13 mouse cellular contexts compared by ENCODE assay signal in the genomic region with DNA sequence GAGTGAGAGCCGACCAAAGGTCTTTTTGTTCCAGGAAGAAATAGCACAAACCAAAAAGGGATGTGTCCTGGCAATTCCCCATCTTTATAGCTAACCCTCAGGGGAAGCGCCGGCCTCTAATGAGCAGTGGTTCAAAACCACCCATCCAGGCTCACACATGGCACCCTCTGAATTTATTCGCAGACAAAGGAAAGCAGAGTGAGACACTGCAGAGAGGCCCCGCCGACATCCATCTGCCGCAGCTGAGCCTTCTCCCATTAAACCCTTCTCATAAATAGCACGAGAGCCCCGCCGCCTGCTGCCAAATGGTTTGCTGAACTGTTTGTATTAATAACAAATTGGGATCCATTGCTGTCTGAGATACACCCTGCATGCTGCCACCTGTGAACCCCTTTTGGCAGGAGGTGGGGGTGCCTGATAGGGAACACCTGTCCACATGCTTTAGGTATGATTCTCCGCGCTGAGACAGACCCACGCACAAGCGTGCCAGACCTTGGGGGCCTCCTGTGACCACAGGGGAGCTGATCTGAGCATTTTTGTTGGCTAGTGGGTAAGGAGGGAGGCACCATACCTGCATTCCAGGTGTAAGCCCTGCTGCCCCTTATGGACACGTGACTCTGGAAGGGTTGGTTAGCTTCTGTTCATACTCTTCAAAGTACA.
A peak's percentile ranks its signal among the peaks of the same experiment; 100 is the strongest.
DNase-seq lines count a peak whose midpoint lies in the region; ATAC-seq lines count a peak whose summit lies in the region.
"Had no signal": no experiment of that assay in that cellular context is flagged by ENCODE, and none has a peak within 500 bp of the region (broad histone marks: within the 10 kb centered on the region; RNA-seq: fewer than 3 reads in every experiment).

No protein-coding gene starts in this region.

- no peak for DNase-seq in midbrain, embryonic 10.5 days (ENCODE audit: low spot score)
- DNase-seq in forebrain, embryonic 14.5 days (ENCODE audit: low spot score), result peak; percentile 92
- peak; percentile 67 to 87 for DNase-seq in layer of hippocampus, postnatal 14 days (ENCODE audit: low spot score in 2 of 2)
- peak; percentile 1 to 7 for DNase-seq in right cerebral cortex, postnatal 36 days (ENCODE audit: low spot score in 2 of 2)
- DNase-seq in kidney, postnatal 10 days, result no peak
- no peak for DNase-seq in spleen, postnatal 4 days (ENCODE audit: low spot score in 2 of 2)
- no peak for DNase-seq in heart, postnatal 4 days
- DNase-seq: kidney, postnatal 14 days; thymus, postnatal 4 days had no signal

- H3K27ac ChIP-seq in midbrain, embryonic 13.5 days, result peak overlapping the region; percentile 67
- H3K27ac ChIP-seq in midbrain, embryonic 10.5 days (replicated peaks), result no peak overlapping the region
- H3K27ac ChIP-seq in forebrain, embryonic 14.5 days (ENCODE audit: low read depth, low read length), result peak overlapping the region; percentile 86
- H3K27ac ChIP-seq: liver, embryonic 14.5 days had no signal

- peak; percentile 40; the same call in 1 of the 2 replicates for ATAC-seq in midbrain, embryonic 13.5 days
- ATAC-seq in forebrain, embryonic 14.5 days, result peak; percentile 92
- ATAC-seq: activated CD4-positive, CD25-positive, alpha-beta regulatory T cell, adult 4 months had no signal

- H3K36me3 ChIP-seq in midbrain, embryonic 13.5 days, result no peaks in the 10 kb centered on the region
- no peaks in the 10 kb centered on the region for H3K36me3 ChIP-seq in midbrain, embryonic 10.5 days
- no peaks in the 10 kb centered on the region for H3K36me3 ChIP-seq in forebrain, embryonic 14.5 days (ENCODE audit: control insufficient read depth, insufficient read depth, low read length)

- H3K4me2 ChIP-seq in midbrain, embryonic 13.5 days (replicated peaks), result no peak overlapping the region
- no peak overlapping the region for H3K4me2 ChIP-seq in forebrain, embryonic 14.5 days (ENCODE audit: low read length)

- peaks cover 20% of the 10 kb centered on the region; the same call in 1 of the 2 replicates for H3K4me1 ChIP-seq in midbrain, embryonic 13.5 days (replicated peaks)
- peaks cover 16% of the 10 kb centered on the region for H3K4me1 ChIP-seq in midbrain, embryonic 10.5 days
- peaks cover 24% of the 10 kb centered on the region for H3K4me1 ChIP-seq in forebrain, embryonic 14.5 days (ENCODE audit: control insufficient read depth, insufficient read depth, low read length)

- no peaks in the 10 kb centered on the region for H3K9me3 ChIP-seq in midbrain, embryonic 13.5 days
- H3K9me3 ChIP-seq in midbrain, embryonic 10.5 days (replicated peaks), result no peaks in the 10 kb centered on the region
- no peaks in the 10 kb centered on the region for H3K9me3 ChIP-seq in forebrain, embryonic 14.5 days (replicated peaks; ENCODE audit: control insufficient read depth, low read length)

- no peaks in the 10 kb centered on the region for H3K27me3 ChIP-seq in midbrain, embryonic 13.5 days
- no peaks in the 10 kb centered on the region for H3K27me3 ChIP-seq in midbrain, embryonic 10.5 days (ENCODE audit: low read depth, poor library complexity, severe bottlenecking)
- no peaks in the 10 kb centered on the region for H3K27me3 ChIP-seq in forebrain, embryonic 14.5 days (replicated peaks; ENCODE audit: control insufficient read depth, insufficient read depth, low read length)
- H3K27me3 ChIP-seq: CH12.LX had no signal

- 66% methylated on average over 15 of the region's 15 CpGs for WGBS in midbrain, embryonic 13.5 days
- WGBS in midbrain, embryonic 10.5 days, result 91% methylated on average over 15 of the region's 15 CpGs
- 42% methylated on average over 15 of the region's 15 CpGs for WGBS in forebrain, embryonic 14.5 days

- no peak overlapping the region for H3K4me3 ChIP-seq in midbrain, embryonic 13.5 days (replicated peaks)
- H3K4me3 ChIP-seq in midbrain, embryonic 10.5 days, result no peak overlapping the region
- H3K4me3 ChIP-seq in forebrain, embryonic 14.5 days (ENCODE audit: low read depth, low read length), result no peak overlapping the region

- H3K9ac ChIP-seq in midbrain, embryonic 13.5 days (replicated peaks), result no peak overlapping the region
- no peak overlapping the region for H3K9ac ChIP-seq in forebrain, embryonic 14.5 days (ENCODE audit: low read length)
- H3K9ac ChIP-seq: liver, embryonic 14.5 days had no signal

Comparison
In these comparisons a context has a peak if more than half of its experiments do, and no peak if none do; other contexts are left out.
1. DNase-seq: peak in forebrain, embryonic 14.5 days (single experiment), layer of hippocampus, postnatal 14 days (2 of 2) and right cerebral cortex, postnatal 36 days (2 of 2); none in midbrain, embryonic 10.5 days (single experiment), kidney, postnatal 10 days (single experiment), spleen, postnatal 4 days (0 of 2) and heart, postnatal 4 days (single experiment).